Mouse (Mus musculus) adrenal gland, postnatal 4 days (tissue): ENCODE data around the gene Pla2g3. TPM values are rescaled to one million over a fixed set of nuclear protein-coding genes. Genes with fewer than 3 reads are reported as not detected.

ENCODE experiments used
- DNase-seq, 2 experiments: peaks; one replicate each; pipeline ENCODE4 v3.0.0; 2021 to 2022; ENCODE audit warnings: low spot score in 2 of 2, mixed read lengths in 2 of 2
- total RNA-seq, 2 experiments: library from RNA; stranded (reverse); gene quantifications; 2 replicates each; pipeline ENCODE4 v1.2.3; 2021

Gene Pla2g3
- total RNA-seq, 2 experiments from 2014 or later, result 0.20 to 0.22 TPM

- no peak for DNase-seq
Measured at GRCm38 (mm10) chr11:3519051-3519726, 31.1 kb downstream of the Pla2g3 start.

DNA sequence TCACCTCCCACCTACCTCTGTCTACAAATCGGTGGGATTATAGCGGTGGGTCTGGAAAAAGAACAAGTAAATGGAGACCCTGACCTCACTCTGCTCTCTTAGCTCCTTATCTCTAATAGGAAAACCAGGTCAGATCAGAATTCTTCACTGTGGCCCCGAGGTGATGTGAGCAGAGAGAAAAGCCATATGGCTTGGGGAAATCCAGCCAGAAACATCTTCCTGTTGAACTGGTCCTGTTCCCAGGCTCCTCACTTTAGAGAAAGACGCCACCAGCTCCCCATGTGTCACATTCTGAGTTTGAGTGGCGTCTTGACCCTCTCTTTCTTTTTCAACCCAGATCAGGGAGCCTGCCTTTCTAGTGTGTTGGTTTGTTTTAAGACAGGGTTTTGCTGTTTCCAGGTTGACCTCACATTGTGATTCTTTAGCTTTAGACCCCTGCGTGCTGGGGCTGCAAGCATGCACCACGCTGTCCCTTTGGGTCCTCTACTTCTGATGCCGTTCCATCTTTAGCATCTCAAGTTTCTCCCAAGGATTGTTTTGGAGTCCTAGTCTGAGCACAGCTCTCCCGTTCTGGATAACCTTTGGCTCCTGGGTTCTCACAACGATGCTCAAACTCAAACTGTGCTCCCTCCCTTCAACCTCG lies 31.8 kb downstream of the Pla2g3 start:
- DNase-seq, result no peak

GRCm38 (mm10) chr11:3520919-3521318 lies 32.8 kb downstream of the Pla2g3 start:
- no peak for DNase-seq

- DNase-seq, result no peak
Measured at GRCm38 (mm10) chr11:3521339-3522224, 33.5 kb downstream of the Pla2g3 start.

DNA sequence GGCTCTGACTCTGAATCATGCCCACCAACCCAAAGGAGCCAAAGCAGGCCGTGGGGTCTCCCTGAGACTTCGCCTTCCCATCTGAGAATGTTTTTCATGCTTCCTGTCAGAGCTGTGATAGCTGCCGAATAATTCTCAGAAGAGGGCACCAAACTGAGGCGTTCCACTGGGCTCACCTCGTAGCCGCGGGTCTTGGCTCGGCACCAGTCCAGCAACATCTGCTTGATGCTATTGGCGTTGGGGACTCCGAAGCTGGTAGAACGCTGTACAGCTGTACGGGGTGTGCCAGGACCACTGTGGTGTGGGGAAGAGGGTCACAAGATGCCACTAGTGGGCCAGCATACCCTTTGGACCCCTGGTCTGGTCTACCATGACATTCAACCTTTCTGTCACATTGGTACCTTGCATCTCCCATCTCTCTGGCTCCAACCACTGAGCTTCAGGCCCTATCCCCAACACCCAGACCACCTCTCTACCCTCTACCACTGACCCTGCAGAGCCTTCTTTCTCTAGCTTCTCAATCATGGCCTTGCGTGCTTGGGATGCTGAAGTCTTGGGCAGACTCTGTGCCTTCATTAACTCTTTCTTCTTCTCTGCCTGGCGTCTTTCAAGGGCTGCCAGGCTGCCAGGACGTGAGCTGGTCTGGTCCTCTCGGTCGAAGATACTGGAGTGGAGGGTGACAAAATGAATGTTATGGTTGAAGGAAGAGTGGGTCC lies 34.4 kb downstream of the Pla2g3 start:
- no peak for DNase-seq

DNA sequence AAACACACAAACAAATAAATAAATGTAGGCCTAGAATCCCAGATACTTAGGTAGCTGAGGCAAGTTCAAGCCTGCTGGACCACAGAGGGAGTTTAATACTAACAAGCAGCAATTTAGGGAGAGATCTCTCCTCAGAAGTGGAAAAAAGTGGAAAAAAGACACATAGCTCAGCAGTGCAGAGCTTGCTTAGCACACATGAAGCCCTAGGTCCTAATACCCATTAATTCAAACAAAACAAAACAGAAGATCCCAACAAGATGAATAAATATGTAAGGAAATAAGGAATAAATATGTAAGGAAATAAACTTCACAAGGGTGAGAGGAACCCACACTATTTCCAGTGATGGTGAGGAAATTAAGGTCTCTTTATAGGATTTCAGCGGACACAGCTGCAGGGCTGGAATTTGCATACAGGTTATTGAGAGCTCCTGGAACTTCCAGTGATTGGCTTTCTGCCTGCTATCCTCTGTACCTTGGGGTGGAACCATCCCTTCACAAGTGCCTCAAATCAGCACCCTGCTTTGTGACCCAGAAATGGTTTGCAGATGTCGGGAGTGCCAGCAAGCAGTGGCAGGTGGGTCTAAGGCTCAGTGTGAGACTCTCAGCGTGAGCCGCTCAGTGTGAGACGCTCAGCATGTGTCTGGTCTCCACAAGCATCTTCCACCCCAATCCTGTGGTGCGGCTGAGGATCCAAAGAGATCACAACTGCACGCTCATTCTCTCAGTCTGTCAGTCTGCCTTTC lies 35.9 kb downstream of the Pla2g3 start:
- no peak for DNase-seq

GRCm38 (mm10) chr11:3525560-3525959 lies 37.5 kb downstream of the Pla2g3 start:
- DNase-seq, result no peak

GRCm38 (mm10) chr11:3526207-3526606 lies 38.1 kb downstream of the Pla2g3 start:
- no peak for DNase-seq

- no peak for DNase-seq
Measured at GRCm38 (mm10) chr11:3526979-3527738, 39.1 kb downstream of the Pla2g3 start.

DNA sequence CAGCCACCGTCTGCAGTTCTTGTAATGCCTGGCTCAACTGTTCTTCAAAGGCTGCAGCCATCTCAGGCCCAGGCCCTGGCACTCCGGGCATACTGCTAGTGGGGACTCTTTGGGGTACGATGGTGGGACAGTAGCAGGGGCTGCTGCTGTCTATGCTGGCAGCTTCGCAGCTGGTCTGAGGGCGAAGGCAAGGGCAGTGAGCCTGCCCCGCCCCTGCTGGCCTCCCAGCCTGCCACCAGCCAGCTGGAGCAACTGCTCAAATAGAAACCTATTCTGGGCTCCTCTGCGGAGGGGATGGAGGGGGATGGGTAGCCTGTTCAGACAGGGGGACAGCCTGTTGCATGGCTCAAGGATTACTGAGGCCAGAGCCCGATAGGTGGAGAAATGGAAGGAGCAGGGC lies 39.7 kb downstream of the Pla2g3 start:
- no peak for DNase-seq

GRCm38 (mm10) chr11:3528208-3528607 lies 40.1 kb downstream of the Pla2g3 start:
- DNase-seq, result no peak

- no peak for DNase-seq
Measured at GRCm38 (mm10) chr11:3529476-3530252, 41.6 kb downstream of the Pla2g3 start.

- DNase-seq, result no peak
Measured at GRCm38 (mm10) chr11:3530731-3531130, 42.6 kb downstream of the Pla2g3 start.

DNA sequence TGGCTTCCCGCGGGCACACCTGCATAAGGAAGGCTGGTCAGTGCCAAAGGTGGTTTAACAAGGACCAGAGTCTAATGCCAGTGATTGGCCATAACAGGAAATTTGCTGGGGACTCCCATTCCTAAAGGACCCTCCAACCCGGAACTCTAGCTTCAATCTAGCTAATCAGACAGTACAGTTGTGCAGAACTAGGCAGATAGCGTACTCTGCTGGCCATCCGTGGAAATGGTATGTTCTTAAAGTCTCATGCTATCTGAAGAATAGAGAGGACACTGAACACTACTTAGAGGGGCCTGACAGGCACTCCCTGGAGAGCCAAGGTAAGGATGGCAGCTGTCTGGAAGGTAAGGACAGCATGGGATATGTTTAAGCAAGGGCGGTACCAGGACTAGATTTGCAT lies 43.5 kb downstream of the Pla2g3 start:
- DNase-seq, result no peak

GRCm38 (mm10) chr11:3532101-3532931 lies 44.2 kb downstream of the Pla2g3 start:
- DNase-seq, result no peak

GRCm38 (mm10) chr11:3533406-3533932 lies 45.4 kb downstream of the Pla2g3 start:
- DNase-seq, result no peak

- no peak for DNase-seq
Measured at GRCm38 (mm10) chr11:3534956-3535355, 46.9 kb downstream of the Pla2g3 start.
